ENCODE assay signal across 14 mouse cellular contexts in the genomic region with DNA sequence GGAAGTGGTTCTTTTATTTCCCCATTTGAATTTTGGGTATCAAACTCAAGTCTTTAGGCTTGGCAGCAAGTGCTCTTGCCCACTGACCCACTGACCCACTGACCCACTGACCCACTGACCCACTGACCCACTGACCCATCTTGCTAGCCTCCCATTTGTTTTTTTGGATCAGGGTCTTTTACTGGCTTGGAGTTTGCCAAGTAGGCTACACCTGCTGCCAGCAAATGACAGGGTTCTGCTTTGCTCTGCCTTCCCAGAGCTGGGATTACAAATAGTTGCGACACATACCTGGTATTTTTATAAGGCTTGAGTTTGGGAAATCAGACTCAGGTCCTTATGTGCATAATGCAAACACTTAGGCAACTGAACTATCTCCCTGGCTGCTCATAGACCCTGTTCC.
DNase-seq lines count a peak whose midpoint lies in the region.
"Had no signal": no experiment of that assay in that cellular context is flagged by ENCODE, and none has a peak within 500 bp of the region (broad histone marks: within the 10 kb centered on the region; RNA-seq: fewer than 3 reads in every experiment).

No protein-coding gene starts in this region.

- peak; percentile 40 for DNase-seq in adrenal gland, postnatal 14 days
- DNase-seq in adrenal gland, adult 18-20 months (ENCODE audit: low spot score in 2 of 2): no peak
- DNase-seq in cerebellum, postnatal 14 days: peak; percentile 38 to 50
- no peak for DNase-seq in cerebellum, adult 9-10 months
- peak; percentile 17 for DNase-seq in adipocyte (ENCODE audit: low spot score)
- DNase-seq in gonadal fat pad, adult 2 months (ENCODE audit: low read depth): peak; percentile 1
- no peak for DNase-seq in frontal cortex, adult 2 months (ENCODE audit: extremely low spot score in 1 of 2, low spot score in 1 of 2)
- DNase-seq: B cell, adult 2 months; cerebellum, adult 11-12 months; cerebellum, adult 8-10 months; forebrain, postnatal 0 days; gastrocnemius, postnatal 25 days; heart, adult 11 months; kidney, adult 2 months had no signal

Comparison
In these comparisons a context has a peak if more than half of its experiments do, and no peak if none do; other contexts are left out.
1. DNase-seq: peak in adrenal gland, postnatal 14 days (single experiment), cerebellum, postnatal 14 days (2 of 2), adipocyte (single experiment) and gonadal fat pad, adult 2 months (single experiment); none in adrenal gland, adult 18-20 months (0 of 2), cerebellum, adult 9-10 months (single experiment) and frontal cortex, adult 2 months (0 of 2).